Mouse (Mus musculus) intestine, postnatal 0 days (tissue): ENCODE measurements at regions not wholly inside any gene's neighbourhood (a gene's known extent, or its start where the extent isn't known, plus 50 kb on each side); places are given as distances from the start of the nearest gene placed in this dataset.

Experiments used
- ATAC-seq: fragments of 200-750 bp; cut with Nextera tagmentation; 2 replicates; pipeline ENCODE4 v1.8.0; 2017; ENCODE audit warnings: mild to moderate bottlenecking, moderate TSS enrichment, moderate library complexity
- H3K27ac ChIP-seq: fragments of 300-500 bp; sonication (generic); 2 replicates; pipeline ENCODE4 v1.5.1; 2014; ENCODE audit warnings: mild to moderate bottlenecking, low read depth, low read length, moderate library complexity
- H3K27me3 ChIP-seq: fragments of 300-500 bp; sonication (generic); replicated peaks from 2 replicates; pipeline ENCODE4 v1.6.1; 2014; ENCODE audit warnings: low read length, mixed read lengths; ENCODE audit not compliant: control insufficient read depth, insufficient read depth
- H3K36me3 ChIP-seq: fragments of 300-500 bp; sonication (generic); 2 replicates; pipeline ENCODE4 v1.6.1; 2014; ENCODE audit warnings: mild to moderate bottlenecking, moderate library complexity; ENCODE audit not compliant: control insufficient read depth, insufficient read depth
- H3K4me1 ChIP-seq: fragments of 300-500 bp; sonication (generic); replicated peaks from 2 replicates; pipeline ENCODE4 v1.6.1; 2014; ENCODE audit warnings: antibody characterized with exemption, low read length, mixed read lengths; ENCODE audit not compliant: control insufficient read depth, insufficient read depth
- H3K4me2 ChIP-seq: fragments of 300-500 bp; sonication (generic); replicated peaks from 2 replicates; pipeline ENCODE4 v1.6.1; 2014; ENCODE audit warnings: low read depth, mild to moderate bottlenecking, moderate library complexity
- H3K4me3 ChIP-seq: fragments of 300-500 bp; sonication (generic); 2 replicates; pipeline ENCODE4 v1.5.1; 2014; ENCODE audit warnings: low read depth, low read length
- H3K9ac ChIP-seq: fragments of 300-500 bp; sonication (generic); 2 replicates; pipeline ENCODE4 v1.6.1; 2014; ENCODE audit warnings: mild to moderate bottlenecking, low read depth, low read length
- H3K9me3 ChIP-seq: fragments of 300-500 bp; sonication (generic); 2 replicates; pipeline ENCODE4 v1.6.1; 2016; ENCODE audit warnings: mixed run types; ENCODE audit not compliant: control insufficient read depth
- CTCF ChIP-seq: sonication (generic); IDR thresholded peaks from 2 replicates; pipeline ENCODE4 v1.5.1; 2016; ENCODE audit warnings: low read depth, mild to moderate bottlenecking, control low read depth, antibody characterized with exemption, moderate library complexity
- WGBS: fragments of 180-500 bp; shearing (Covaris S2); extraction: QIAGEN DNeasy Blood & Tissue Kit; methylation state at CpG from one replicate; pipeline ENCODE4 v1.1.7; 2014; 5-methylcytosine and 5-hydroxymethylcytosine counted together

DNA sequence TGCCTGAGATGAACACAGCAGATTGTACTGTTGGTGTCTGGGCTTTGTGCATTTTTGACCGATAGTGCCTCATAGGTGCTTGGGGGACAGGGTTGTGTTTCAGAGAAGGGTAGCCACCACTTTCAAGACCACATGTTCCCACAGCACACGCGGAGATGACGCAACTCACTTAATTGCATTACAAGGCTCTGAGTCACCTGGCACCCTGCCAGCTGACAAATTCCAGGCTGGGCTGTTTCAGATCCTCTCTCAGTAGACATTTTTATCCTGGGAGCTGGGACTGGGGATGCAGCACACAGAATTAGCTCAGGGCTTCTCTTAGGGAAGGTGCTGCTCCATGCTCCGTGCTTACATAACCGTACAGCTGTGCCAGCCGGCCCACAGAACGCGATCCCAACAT lies 83.1 kb upstream of the Nap1l1 start:
- ATAC-seq, result peak; percentile 74
- no peaks in the 10 kb centered on the region for H3K36me3 ChIP-seq
- H3K4me3 ChIP-seq, result no peak overlapping the region
- no peaks in the 10 kb centered on the region for H3K4me1 ChIP-seq
- no peaks in the 10 kb centered on the region for H3K27me3 ChIP-seq
- H3K9me3 ChIP-seq, result no peaks in the 10 kb centered on the region
- H3K27ac ChIP-seq, result peak overlapping the region; percentile 21; the same call in 1 of the 2 replicates
- TF ChIP-seq CTCF, result no peak
- 32% methylated on average over 9 of the region's 9 CpGs for WGBS
- peak overlapping the region; percentile 21; the same call in 1 of the 2 replicates for H3K4me2 ChIP-seq
- no peak overlapping the region for H3K9ac ChIP-seq

DNA sequence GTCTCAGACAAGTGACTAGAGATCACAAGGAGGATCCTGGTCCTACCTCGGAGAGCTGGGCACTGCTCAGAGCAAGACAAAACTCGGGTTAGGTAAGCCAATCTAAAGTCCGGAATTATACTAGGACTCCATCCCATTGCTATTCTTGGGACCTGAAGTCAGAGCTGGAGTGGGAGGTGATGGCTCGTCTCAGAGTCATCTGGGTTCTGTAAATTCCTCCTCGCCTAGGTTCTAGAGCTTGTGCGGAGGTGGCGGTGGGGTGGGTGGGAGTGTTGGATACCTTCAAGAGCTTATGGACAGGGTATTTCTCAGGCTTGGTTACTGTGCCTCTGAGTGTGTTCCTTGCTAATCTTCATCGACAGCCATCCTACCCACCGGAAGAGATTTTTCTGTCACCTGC lies 78.6 kb upstream of the Nap1l1 start:
- Histone ChIP-seq H3K9me3 (no peaks in the 10 kb centered on the region), H3K4me2 (no peak overlapping the region), H3K36me3 (no peaks in the 10 kb centered on the region), H3K27ac (no peak overlapping the region), H3K27me3 (no peaks in the 10 kb centered on the region), H3K4me1 (no peaks in the 10 kb centered on the region), H3K4me3 (no peak overlapping the region), H3K9ac (no peak overlapping the region)
- no peak for ATAC-seq
- WGBS, result 92% methylated on average over 9 of the region's 9 CpGs
- TF ChIP-seq CTCF, result no peak

DNA sequence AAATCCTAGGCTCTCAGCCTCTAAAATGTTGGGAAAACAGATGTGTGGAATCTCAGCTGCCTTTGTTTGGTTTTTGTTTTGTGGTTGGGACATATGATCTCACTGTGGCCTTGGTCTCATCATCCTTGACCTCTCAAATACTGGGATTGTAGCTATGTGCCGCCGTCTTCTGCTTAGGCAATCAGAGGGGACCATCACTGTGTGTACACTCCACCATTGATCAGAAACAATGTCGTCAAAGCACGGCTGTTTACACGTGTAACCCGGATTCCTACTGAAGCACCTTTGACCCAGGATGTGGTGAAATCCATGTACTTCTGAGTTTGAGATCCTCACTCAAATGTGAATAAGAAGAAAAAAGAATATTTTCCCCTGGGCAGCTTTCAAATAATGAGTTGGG lies 68.0 kb upstream of the Nap1l1 start:
- no peak for TF ChIP-seq CTCF
- Histone ChIP-seq H3K4me2 (no peak overlapping the region), H3K36me3 (no peaks in the 10 kb centered on the region), H3K4me3 (no peak overlapping the region), H3K9ac (no peak overlapping the region), H3K4me1 (no peaks in the 10 kb centered on the region), H3K27me3 (no peaks in the 10 kb centered on the region), H3K9me3 (no peaks in the 10 kb centered on the region), H3K27ac (no peak overlapping the region)
- 86% methylated on average over 6 of the region's 6 CpGs for WGBS
- no peak for ATAC-seq

DNA sequence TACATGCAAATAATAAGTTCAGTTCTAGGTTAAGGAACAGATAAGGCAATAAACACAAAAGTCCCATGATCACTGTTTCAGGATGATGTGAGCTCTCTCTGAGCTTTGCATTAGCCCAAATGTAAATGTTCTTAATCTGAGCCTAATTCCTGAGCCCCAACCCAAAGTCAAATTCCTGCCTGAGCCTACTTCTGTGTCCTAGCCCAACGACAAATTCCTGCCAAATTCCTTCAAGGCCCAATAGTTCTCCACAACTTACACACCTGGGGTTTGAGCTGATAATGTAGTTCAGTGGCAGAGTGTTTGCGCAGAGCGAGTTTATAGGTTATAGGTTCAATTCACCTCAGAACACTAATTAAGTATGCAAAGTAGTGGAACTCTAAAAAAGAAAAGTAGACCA lies 64.1 kb upstream of the Nap1l1 start:
- no peak overlapping the region for H3K4me3 ChIP-seq
- no peak overlapping the region for H3K27ac ChIP-seq
- 76% methylated on average over 3 of the region's 3 CpGs for WGBS
- no peak overlapping the region for H3K4me2 ChIP-seq
- no peak for TF ChIP-seq CTCF
- no peaks in the 10 kb centered on the region for H3K36me3 ChIP-seq
- no peak overlapping the region for H3K9ac ChIP-seq
- no peak for ATAC-seq
- no peaks in the 10 kb centered on the region for H3K4me1 ChIP-seq
- no peaks in the 10 kb centered on the region for H3K27me3 ChIP-seq
- H3K9me3 ChIP-seq, result no peaks in the 10 kb centered on the region

DNA sequence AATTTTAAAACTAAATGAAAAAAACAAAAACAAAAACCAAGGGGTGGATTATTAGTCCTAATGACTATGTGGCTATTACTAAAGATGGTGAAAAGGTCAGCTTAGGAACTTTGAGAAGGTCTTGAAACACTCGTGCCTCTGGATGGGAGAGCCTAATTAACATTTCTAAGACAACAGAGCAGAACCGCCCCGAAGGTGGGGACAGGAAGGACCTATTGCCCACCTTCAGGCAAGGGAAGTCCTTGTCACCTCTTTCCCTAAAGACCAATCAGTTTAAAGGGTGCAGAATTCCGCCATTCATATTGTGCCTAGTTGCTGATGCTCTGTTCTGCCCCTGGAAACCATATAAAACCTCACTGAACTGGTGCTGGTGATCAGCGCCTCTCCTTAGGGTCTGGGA lies 63.5 kb upstream of the Nap1l1 start:
- Histone ChIP-seq H3K27ac (no peak overlapping the region), H3K27me3 (no peaks in the 10 kb centered on the region), H3K9ac (no peak overlapping the region), H3K4me1 (no peaks in the 10 kb centered on the region), H3K36me3 (no peaks in the 10 kb centered on the region), H3K9me3 (no peaks in the 10 kb centered on the region), H3K4me2 (no peak overlapping the region), H3K4me3 (no peak overlapping the region)
- no peak for ATAC-seq
- TF ChIP-seq CTCF, result no peak
- WGBS, result 81% methylated on average over 5 of the region's 5 CpGs

DNA sequence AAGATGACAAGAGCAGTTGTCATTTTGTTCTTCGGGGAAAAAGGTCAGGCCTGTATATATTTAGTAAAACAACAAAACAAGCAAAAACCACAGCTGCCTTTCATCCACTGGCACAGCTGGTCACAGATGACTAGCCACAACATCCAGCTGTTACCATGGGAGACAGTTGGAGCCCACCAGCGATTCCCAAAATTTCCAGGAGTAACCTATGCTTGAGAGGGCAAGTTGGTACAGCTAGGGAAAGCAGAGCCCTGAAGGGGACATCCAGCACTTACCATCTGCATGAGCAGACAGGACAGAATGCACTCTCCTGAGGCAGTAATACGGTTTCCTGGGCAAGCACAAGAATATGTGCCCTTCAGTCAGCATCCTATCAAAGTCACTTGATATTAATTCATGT lies 62.9 kb upstream of the Nap1l1 start:
- Histone ChIP-seq H3K9ac (no peak overlapping the region), H3K4me1 (no peaks in the 10 kb centered on the region), H3K9me3 (no peaks in the 10 kb centered on the region), H3K27me3 (no peaks in the 10 kb centered on the region), H3K27ac (no peak overlapping the region), H3K4me2 (no peak overlapping the region), H3K4me3 (no peak overlapping the region), H3K36me3 (no peaks in the 10 kb centered on the region)
- 74% methylated on average over 3 of the region's 3 CpGs for WGBS
- TF ChIP-seq CTCF, result no peak
- no peak for ATAC-seq

DNA sequence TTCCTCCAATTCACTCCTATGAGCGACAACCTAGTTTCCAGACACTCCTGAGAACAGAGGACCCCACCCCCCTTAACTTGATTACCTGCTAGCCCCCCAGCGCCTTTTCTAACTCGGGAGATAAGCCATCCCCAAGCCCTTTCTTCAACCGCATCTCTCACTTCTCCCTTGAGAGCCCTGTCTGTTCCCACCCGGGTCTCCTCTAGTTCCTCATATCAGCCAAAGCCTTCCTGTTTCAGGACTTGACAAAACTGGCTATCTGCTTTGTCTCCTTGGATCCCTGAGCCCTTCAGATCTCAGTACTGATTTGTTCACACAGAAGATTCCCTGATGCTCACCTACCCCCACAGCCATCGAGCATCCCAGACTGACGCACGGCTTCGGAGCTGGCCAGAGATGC lies 61.5 kb upstream of the Nap1l1 start:
- H3K4me1 ChIP-seq, result no peaks in the 10 kb centered on the region
- TF ChIP-seq CTCF, result no peak
- H3K9me3 ChIP-seq, result no peaks in the 10 kb centered on the region
- no peak overlapping the region for H3K27ac ChIP-seq
- WGBS, result 85% methylated on average over 9 of the region's 9 CpGs
- no peaks in the 10 kb centered on the region for H3K27me3 ChIP-seq
- no peak overlapping the region for H3K9ac ChIP-seq
- no peak overlapping the region for H3K4me2 ChIP-seq
- H3K4me3 ChIP-seq, result no peak overlapping the region
- ATAC-seq, result no peak
- H3K36me3 ChIP-seq, result no peaks in the 10 kb centered on the region
